Mouse (Mus musculus): ENCODE data around the gene Tmod3.

- TF ChIP-seq CTCF (IDR thresholded peaks at IDR 0.05; ENCODE audit: borderline replicate concordance, insufficient read depth, low read depth, low read length), result no peak
- TF ChIP-seq POLR2A (IDR thresholded peaks at IDR 0.05; ENCODE audit: borderline replicate concordance, insufficient read depth, low read length), result no peak
Measured at GRCm38 (mm10) chr9:75477212-75477611, 82.2 kb downstream of the Tmod3 start.

Measured in cerebellum, adult 2 months (tissue).